Mouse (Mus musculus) cerebellum, adult 9-11 months (tissue): ENCODE measurements at regions not wholly inside any gene's neighbourhood (a gene's known extent, or its start where the extent isn't known, plus 50 kb on each side); places are given as distances from the start of the nearest gene placed in this dataset.

Experiments
- DNase-seq: peaks from one replicate; pipeline ENCODE4 v3.0.0; 2022

DNA sequence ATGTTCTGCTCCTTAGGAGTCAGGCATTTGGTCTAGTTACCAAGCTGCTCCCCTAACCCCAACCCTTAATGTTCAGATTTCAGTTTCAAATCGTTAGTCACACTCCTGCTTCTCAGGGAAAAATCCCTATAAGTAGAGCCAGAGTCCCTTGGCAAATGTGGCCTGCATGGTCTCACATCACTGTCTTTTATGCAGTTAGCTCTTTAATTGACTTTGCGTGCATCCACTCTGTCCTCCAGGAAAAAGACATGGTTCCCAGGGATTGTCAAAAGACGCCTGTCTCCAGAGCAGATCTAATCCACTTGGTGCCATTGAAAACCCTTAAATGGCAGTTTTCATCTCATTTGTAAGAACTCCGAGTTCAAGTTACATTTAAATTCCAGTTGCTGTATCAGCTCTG lies 256.3 kb upstream of the Lyplal1 start:
- no peak for DNase-seq

GRCm38 (mm10) chr1:186372770-186373353 lies 255.8 kb upstream of the Lyplal1 start:
- no peak for DNase-seq

GRCm38 (mm10) chr1:186363356-186363755 lies 246.2 kb upstream of the Lyplal1 start:
- no peak for DNase-seq

DNA sequence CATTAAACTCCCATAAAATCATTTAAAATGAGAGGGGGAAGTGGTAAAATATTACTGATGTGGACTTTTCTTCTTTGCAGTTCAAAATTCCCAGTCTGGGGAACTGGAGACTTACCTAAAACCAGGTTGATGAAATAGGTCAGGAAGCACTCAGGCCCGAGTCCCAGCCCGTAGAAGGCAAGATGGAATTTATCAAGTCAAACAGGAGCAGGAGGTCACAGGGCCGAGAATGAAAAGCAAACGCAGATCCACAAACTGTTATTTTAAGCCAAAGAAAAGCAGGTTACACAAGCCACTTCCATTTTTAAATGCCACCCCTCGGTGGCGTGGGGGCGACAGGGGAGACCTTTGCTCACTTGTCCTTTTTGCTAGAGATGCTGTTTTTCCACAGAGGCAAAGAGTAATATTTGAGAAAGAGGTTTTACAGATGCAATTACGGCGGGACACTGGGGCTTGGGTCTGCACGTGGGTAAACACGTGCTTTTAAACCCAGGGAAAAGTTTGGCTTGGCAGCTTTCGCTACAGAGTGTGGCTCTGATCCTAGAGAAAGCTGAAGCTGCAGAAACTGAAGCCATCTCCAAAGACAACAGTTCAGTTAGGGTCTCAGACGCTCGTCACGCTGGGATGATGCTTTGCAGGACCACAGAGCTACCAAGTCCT lies 241.0 kb upstream of the Lyplal1 start:
- no peak for DNase-seq

DNA sequence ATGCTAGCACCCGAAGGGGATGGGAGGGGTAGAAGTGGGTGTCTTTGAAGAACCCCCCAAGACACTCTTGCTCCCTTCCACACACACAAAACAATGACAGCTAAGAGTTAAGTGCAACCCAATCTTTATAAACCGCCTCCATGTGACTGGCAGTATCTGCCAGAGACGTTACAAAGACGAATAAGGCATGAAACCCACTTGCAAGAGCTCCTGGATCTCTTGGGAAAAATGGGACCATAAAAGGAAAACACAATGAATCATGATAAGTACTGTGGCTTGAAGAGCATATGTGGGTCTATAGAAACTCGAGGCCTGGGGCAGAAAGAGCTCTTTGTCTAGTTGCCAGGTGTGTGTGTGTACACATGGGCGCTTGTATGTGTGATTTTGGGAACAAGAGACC lies 237.6 kb upstream of the Lyplal1 start:
- no peak for DNase-seq

GRCm38 (mm10) chr1:186354072-186354471 lies 237.0 kb upstream of the Lyplal1 start:
- DNase-seq, result no peak

DNA sequence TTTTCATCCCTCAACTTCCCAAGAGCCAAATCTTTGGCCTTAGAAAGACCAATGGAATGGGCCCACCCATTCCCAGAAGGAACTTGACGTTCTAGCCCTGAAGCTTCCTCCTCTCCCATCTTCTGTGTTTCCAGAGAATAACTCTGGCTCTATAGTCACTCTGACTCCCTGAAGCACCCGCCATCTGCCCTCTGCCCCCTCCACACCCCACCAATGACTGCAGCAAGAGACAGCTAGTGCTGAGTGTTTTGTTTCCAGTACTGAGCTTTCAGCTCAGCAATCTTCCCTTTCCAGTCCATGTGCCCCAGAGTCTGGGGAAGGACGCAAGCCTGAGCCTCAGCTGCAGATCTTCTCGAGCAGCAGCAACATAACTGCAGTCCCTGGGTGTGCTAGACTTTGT lies 233.3 kb upstream of the Lyplal1 start:
- no peak for DNase-seq

GRCm38 (mm10) chr1:186349966-186350365 lies 232.9 kb upstream of the Lyplal1 start:
- no peak for DNase-seq

DNA sequence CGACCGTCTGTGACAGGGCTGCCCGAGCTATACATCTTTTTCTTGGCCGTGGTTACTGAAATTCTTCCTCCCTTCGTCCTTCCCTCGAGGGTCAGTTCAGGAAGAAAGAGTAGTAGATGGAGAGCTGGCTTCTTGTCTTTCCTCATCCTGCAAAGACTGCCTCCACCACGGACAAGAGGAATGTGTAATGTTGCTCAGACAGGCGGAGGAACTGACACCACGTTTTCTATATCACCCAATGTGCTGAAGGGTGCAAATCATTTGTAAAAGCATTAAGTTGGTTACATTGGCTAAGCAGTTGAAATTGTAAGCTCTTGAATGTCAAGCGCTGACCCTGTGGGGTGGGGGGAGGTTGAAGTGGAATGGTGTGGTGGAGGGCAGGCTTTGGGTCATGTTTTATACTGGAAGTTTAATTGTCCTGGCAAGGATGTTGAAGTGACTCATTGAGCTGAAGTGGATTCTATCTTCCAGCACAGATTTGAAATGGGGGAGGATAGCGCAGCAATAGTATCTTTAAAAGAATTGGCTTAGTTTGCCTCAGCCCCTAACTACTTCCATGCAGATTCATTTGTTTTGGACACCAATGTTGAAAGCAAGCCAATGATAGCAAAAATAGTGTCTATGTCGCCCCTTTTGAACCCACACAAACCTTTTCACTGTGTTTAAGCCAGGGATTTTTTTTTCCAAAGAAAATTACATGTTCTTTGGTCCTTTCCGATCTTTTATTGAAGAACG lies 230.5 kb upstream of the Lyplal1 start:
- DNase-seq, result no peak

GRCm38 (mm10) chr1:186345449-186345848 lies 228.3 kb upstream of the Lyplal1 start:
- DNase-seq, result no peak

DNA sequence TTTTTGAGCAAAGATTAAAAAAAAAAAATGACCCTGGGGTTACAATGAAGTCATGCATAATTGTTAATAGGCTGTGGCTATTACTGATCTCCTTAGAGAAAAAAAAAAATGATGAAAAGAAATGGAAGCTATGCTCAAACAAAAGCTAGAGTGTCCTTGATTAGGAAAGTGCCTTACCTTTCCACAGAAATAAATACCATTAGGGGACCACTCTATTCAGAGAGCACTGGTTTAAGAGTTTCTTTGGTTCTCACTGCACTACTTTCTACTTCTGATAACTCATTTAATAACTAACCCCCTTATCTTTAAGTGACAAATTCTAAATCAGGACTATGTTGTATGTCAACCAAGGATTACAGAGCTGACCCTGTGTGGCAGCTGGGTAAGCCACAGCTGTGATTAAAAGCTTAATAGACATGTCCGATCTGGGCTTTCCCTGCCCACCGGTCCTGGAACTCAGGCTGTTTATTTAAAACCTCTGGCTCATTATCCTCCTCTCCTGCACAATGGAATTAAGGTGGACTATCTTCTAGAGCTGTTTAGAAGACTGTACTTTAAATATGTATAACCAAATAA lies 225.9 kb upstream of the Lyplal1 start:
- DNase-seq, result no peak

DNA sequence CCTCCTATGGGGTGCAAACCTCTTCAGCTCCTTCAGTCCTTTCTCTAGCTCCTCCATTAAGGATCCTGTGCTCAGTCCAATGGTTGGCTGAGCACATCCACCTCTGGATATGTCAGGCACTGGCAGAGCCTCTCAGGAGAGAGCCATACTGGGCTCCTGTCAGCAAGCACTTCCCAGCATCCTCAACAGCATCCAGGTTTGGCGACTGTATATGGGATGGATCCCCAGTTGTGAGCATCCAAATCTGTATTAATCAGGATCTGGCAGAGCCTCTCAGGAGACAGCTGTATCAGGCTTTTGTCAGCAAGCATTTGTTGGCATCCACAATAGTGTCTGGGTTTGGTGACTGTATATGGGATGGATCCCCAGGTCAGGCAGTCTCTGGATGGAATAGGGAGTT lies 225.3 kb upstream of the Lyplal1 start:
- DNase-seq, result no peak

DNA sequence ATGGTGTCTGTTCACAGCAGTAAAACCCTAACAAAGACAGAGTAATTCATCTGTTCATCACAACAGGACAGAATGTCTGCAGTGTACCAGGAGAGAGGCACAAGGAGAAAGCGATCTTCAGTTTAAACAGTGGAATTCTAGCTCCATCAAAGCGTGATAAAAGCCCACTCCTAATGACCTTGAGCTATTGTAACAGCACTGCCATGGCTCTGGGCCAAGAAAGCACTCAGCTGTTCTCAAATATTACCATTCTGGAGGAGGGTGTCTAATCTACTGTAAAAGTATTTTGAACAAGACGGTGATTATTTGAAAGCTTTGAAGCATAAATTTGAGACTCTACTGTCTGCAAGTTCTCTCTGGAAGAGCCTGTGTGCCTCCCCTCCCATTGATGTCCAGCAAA lies 224.8 kb upstream of the Lyplal1 start:
- no peak for DNase-seq

DNA sequence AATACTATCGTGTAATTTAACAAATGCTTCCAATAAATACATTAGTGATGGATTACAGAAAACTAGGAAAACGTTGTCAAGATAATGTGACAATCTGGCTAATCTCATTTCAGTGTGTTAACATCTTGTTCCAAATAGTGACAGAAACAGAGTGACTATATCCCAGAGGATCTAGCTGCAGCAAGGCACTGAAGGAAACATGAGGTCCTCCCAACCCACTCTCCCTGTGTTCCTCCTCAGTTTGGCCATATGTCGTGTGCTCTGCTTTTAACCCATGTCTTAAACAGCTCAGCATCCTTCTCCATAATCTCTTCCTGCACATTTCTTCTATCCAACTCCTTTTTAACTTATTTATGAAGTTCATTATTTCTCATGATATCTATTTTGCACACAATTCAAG lies 223.6 kb upstream of the Lyplal1 start:
- DNase-seq, result no peak

- no peak for DNase-seq
Observed at GRCm38 (mm10) chr1:186317285-186317684, 200.2 kb upstream of the Lyplal1 start.

GRCm38 (mm10) chr1:186314180-186314579 lies 197.1 kb upstream of the Lyplal1 start:
- no peak for DNase-seq

DNA sequence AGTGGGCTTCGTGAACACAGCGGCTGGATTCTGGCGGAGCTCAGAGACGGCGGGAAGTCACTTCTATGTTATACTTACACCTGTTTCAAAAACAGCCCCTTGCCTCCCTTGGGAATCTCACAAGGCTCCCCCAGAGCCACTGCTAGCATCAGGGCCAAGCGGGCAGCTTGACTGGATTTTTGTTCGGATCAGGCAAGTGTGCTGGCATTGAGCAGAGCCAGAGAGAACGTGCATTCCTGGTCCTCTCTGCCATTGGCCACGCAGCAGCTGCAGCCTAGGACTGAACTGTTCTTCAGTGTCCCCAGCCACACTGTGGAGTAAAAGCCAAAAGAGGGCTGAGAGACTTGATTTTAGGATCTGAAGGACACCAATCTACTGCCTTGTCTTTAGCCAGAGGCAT lies 195.6 kb upstream of the Lyplal1 start:
- DNase-seq, result no peak

- DNase-seq, result no peak
Observed at GRCm38 (mm10) chr1:186312008-186312407, 194.9 kb upstream of the Lyplal1 start.

DNA sequence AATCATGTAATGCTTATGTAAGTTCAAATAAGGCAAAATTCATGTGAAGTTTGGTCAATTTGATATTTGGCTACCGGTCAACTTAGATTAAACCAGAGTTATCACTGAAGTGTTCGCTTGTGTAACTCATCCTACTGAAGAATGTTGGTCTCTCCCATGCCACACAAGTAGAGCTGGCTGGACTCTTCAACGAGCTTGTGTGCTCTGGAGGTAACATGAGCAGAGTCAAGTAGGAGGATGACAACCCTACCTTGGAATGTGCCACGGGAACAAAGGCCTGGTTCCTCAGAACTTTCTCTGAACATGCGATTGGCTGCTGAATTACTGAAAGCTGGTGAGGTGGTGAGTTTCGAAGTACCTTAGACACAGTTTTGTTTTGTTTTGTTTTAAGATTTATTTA lies 190.5 kb upstream of the Lyplal1 start:
- no peak for DNase-seq

DNA sequence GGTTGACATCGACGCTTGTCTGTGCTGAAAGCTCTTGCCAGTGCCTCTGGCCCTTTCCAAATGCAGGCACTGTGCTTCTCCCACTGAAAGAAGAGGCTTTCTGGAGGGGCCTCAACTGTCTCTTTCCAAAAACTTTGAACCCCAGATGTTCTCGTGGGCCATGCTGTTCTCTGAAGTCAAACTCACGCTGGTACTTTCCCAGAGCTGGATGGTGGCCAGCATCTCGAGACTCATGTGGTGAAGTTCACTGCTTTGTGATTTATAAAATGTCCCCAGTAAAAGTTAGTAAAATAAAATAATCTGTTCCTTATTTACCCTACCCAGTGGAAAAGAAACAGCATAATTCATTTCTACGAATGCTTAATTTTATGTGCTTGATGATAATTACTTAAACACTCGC lies 180.4 kb upstream of the Lyplal1 start:
- no peak for DNase-seq

- no peak for DNase-seq
Observed at GRCm38 (mm10) chr1:186295201-186295600, 178.1 kb upstream of the Lyplal1 start.

GRCm38 (mm10) chr1:186294635-186295034 lies 177.5 kb upstream of the Lyplal1 start:
- no peak for DNase-seq

DNA sequence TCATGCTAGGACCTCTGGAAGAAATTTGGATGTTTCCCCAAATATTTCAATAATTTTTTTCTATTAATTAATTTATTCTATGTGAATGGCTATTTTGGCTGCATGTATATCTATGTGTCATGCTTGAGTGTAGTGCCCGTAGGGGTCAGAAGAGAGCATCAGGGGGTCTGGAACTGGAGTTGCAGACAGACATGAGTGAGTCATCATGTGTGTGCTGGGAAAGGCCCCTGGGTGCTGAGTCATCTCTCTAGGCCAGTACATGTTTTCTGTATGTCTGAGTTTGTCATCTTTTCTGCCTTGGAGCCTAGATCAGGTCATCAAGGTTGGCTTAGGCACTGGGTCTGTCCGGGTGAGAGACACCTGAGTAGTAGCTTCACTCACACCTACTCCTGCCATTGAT lies 172.0 kb upstream of the Lyplal1 start:
- DNase-seq, result no peak

GRCm38 (mm10) chr1:186287831-186288230 lies 170.7 kb upstream of the Lyplal1 start:
- no peak for DNase-seq
